Mouse (Mus musculus): ENCODE results near the gene Pip5k1b.

Gene Pip5k1b

GRCm38 (mm10) chr19:24518384-24518783 lies 37.3 kb downstream of the Pip5k1b start:
- DNase-seq (ENCODE audit: low read depth): no peak

DNA sequence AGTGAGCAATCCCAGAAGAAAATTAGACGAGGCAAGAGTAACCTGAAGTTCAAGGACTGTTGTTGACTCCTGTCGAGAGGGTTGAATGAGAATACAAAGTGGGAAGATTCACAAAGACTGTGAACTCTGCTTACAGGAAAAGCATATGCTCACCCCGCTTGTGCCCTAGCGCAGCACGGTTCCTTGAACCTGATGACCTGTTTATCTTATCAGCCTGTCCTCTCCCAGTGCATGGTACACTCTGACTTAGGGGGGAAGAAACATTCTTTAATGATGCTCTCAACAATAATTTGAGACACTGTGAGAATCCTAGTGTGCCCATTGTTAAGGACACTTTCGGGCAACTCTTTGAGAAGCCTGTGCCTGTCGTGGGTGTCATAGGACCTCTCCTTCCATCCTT lies 38.6 kb downstream of the Pip5k1b start:
- DNase-seq (ENCODE audit: low read depth): no peak

DNA sequence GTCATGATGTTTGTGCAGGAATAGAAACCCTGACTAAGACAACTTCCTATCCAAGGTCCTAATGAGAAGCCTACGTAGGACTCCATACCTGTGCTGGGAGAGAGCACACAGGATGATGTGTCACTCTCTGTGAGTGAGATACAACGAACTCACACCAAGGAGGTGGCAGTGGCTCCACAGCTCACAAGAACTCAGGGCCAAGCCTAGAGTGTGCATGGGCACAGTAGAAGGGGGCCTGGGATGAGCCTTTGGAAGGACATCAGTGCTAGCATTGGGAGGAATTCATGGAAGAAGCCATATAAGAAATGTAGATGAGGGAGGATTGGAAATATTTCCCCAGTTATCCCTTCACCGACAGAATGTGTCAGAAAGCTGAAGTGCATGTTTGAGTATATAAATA lies 39.7 kb downstream of the Pip5k1b start:
- no peak for DNase-seq (ENCODE audit: low read depth)

- DNase-seq (ENCODE audit: low read depth): no peak
Observed at GRCm38 (mm10) chr19:24514661-24515642, 40.7 kb downstream of the Pip5k1b start.

GRCm38 (mm10) chr19:24513105-24513843 lies 42.4 kb downstream of the Pip5k1b start:
- no peak for DNase-seq (ENCODE audit: low read depth)

- DNase-seq (ENCODE audit: low read depth): no peak
Observed at GRCm38 (mm10) chr19:24511939-24512338, 43.7 kb downstream of the Pip5k1b start.

DNA sequence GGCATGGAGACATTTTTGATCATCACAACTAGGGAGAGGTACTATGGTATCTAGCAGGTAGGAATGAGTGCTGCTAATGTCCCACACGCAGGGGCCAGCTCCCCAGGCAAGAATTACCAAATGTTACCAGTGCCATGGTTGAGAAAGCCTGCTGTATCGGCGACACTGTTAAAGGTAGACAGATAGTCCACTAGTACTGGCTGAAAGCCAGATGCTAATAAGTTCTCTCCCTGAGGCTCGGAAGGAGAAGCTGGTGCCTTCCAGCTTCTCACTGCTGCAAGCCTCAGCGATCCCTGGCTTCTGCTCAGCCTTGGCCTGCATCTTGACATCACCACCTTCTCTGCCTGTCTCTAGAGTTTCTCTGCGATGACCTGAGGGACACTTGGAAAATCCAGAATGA lies 46.3 kb downstream of the Pip5k1b start:
- DNase-seq (ENCODE audit: low read depth): no peak

- DNase-seq (ENCODE audit: low read depth): no peak
Observed at GRCm38 (mm10) chr19:24508087-24508767, 47.4 kb downstream of the Pip5k1b start.

- no peak for DNase-seq (ENCODE audit: low read depth)
Observed at GRCm38 (mm10) chr19:24502736-24503421, 52.8 kb downstream of the Pip5k1b start.

DNA sequence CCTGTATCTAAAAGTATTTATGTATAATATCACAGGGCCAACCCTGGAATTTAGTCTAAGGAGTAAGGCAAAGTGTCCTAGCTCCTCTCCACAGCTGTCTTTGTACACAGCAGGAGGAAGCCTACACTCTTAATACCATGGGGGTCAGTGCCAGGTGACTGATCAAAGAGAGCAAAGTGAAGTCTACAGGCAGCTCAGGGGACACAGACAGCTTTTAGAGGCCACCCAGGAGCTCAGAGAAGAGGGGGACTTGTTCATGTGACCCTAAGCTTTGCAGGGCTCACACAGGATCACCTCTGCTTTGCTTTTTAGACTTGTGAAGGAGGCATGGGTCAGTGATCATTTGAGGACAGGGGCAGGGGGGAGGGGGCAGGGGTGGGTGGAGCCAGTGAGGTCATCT lies 54.1 kb downstream of the Pip5k1b start:
- DNase-seq (ENCODE audit: low read depth): no peak

DNA sequence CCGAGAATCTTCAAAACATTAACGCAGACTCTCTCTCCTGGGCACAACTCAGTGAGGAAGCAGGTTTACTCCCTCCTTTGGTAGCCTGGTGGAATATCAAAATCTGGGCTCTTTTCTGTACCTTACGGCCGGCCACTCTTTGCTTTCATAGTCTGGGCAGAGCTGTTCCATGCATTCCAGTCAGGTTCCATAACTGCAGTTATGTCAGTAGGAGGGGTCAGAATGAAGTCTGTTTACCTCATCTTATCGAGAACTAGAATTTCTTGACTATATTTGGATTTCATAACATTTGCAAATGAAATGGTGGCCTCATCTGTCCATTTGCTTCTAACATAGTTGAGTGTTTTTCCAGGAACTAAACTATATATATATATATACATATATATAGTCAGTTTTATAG lies 55.2 kb downstream of the Pip5k1b start:
- no peak for DNase-seq (ENCODE audit: low read depth)

- no peak for DNase-seq (ENCODE audit: low read depth)
Observed at GRCm38 (mm10) chr19:24499291-24499690, 56.4 kb downstream of the Pip5k1b start.

GRCm38 (mm10) chr19:24493887-24494286 lies 61.8 kb downstream of the Pip5k1b start:
- no peak for DNase-seq (ENCODE audit: low read depth)

GRCm38 (mm10) chr19:24491824-24492223 lies 63.8 kb downstream of the Pip5k1b start:
- no peak for DNase-seq (ENCODE audit: low read depth)

DNA sequence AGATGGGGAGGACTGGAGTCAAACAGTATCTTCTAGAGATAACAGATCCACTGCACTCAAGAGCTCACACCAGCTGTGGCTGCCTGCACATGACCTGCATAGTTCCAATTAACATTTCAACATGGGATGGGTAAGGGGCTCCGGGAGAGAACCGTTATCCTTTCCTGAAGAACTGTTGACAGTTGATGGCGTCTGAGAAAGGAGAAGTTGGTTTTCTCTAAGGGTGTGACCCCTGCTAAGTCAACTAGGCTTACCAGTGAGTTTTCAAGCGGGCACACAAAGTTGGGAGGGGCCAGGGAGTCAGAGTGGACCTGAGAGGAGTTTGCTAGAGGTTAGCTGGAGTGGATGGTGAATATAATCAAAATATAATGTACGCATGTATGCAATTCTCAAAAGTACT lies 65.4 kb downstream of the Pip5k1b start:
- no peak for DNase-seq (ENCODE audit: low read depth)

DNA sequence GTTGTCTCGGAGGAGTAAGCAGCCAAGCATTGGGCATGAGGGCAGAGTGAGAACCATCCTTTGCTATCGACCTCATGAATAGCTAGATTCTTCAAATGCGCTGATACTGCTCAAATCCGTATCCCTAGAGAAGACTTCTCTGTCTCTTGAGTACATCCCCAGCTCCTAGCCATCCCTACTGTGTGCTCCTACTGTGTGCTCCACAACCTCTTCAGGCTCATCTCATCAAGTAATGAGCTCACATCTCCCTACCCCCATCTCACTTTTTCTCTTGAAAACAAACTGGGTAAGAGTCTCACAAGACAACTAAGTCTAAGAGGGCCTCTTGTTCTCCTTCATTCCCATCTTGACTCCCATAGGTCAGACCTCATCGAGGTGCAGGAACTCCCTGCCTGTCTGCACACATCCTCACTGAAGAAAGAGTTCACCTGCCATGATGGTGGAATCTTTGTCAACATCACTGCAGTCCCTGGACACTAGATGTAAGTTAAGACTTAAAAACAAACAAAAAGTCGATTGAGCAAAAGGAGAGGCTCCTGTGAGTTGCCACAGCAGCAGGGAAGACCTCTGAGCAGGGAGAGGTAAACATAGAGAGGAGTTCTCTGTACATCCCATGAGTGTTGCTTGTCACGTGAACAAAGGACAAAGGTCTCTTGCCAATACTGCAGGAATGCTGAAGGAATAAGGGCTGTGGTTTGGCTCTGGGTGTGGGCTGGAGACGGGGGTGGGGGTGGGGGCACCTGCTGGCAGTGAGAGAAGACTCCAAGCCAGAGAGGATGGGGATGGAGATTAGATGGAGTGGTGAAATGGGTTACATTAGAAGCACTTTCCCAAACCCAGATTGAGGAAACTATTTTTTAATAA lies 69.0 kb downstream of the Pip5k1b start:
- no peak for DNase-seq (ENCODE audit: low read depth)

DNA sequence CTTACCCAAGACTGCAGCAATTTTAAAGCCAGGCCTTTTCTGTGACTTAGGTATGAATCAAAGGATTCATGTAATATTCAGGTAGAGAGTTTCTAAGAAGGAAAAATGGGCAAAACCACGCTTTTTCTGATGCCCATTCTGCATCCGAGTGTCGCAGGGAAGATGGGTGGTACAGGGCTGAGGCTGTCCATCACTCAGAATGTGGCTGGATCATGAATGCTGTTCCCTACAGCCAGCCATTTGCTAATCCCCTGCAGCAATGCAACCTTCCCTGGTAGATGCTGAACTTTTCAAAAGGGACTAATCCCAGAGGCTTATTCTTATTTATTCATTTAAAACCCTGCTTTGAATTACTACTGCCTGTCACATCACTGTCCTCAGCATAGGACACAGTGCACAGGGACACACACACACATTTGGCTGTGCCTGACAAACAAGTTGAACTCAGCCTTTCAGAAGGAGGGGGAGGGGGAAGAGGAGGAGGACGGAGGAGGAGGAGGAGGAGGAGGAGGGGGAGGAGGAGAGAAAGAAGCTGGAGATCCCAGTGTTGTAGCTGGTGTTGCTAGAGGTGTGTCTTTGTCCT lies 71.0 kb downstream of the Pip5k1b start:
- no peak for DNase-seq (ENCODE audit: low read depth)

GRCm38 (mm10) chr19:24480916-24481315 lies 74.8 kb downstream of the Pip5k1b start:
- DNase-seq (ENCODE audit: low read depth): no peak

GRCm38 (mm10) chr19:24476929-24477882 lies 78.5 kb downstream of the Pip5k1b start, which contains the start of gene Fam122a:
Fam122a (minus strand) TSS chr19:24477356.
- DNase-seq (ENCODE audit: low read depth): peak; percentile 75
